Mouse (Mus musculus) limb, embryonic 13.5 days (tissue): Measurements from ENCODE around the gene Wdr26. TPM values are rescaled to one million over a fixed set of nuclear protein-coding genes. Genes with fewer than 3 reads are reported as not detected.

Experiments used
- ATAC-seq: fragments of 200-750 bp; cut with Nextera tagmentation; 2 replicates; pipeline ENCODE4 v1.8.0; 2017; ENCODE audit warnings: low read depth, moderate number of reproducible peaks, moderate TSS enrichment; ENCODE audit not compliant: low FRiP score
- H3K27ac ChIP-seq: fragments of 300-500 bp; sonication (generic); 2 replicates; pipeline ENCODE4 v1.5.1; 2015; ENCODE audit warnings: inconsistent platforms, mild to moderate bottlenecking, moderate library complexity
- H3K27me3 ChIP-seq: fragments of 300-500 bp; sonication (generic); 2 replicates; pipeline ENCODE4 v1.6.1; 2015; ENCODE audit warnings: mild to moderate bottlenecking, inconsistent platforms
- H3K36me3 ChIP-seq: fragments of 300-500 bp; sonication (generic); 2 replicates; pipeline ENCODE4 v1.6.1; 2015; ENCODE audit warnings: inconsistent platforms, mild to moderate bottlenecking, moderate library complexity
- H3K4me1 ChIP-seq: fragments of 300-500 bp; sonication (generic); 2 replicates; pipeline ENCODE4 v1.6.1; 2015; ENCODE audit warnings: inconsistent platforms
- H3K4me2 ChIP-seq: fragments of 300-500 bp; sonication (generic); replicated peaks from 2 replicates; pipeline ENCODE4 v1.6.1; 2015; ENCODE audit warnings: inconsistent platforms, mild to moderate bottlenecking, moderate library complexity
- H3K4me3 ChIP-seq: fragments of 300-500 bp; sonication (generic); 2 replicates; pipeline ENCODE4 v1.5.1; 2015; ENCODE audit warnings: moderate library complexity, mild to moderate bottlenecking, inconsistent platforms
- H3K9ac ChIP-seq: fragments of 300-500 bp; sonication (generic); 2 replicates; pipeline ENCODE4 v1.6.1; 2015; ENCODE audit warnings: mild to moderate bottlenecking, inconsistent platforms
- H3K9me3 ChIP-seq: fragments of 300-500 bp; sonication (generic); 2 replicates; pipeline ENCODE4 v1.6.1; 2016; ENCODE audit warnings: inconsistent platforms
- WGBS: fragments of 180-500 bp; shearing (Covaris S2); methylation state at CpG from one replicate; pipeline ENCODE4 v1.1.7; 2015; 5-methylcytosine and 5-hydroxymethylcytosine counted together
- polyA plus RNA-seq: library from polyadenylated mRNA; unstranded; fragments of >200 nt; fragmentation: Nextera tagmentation; extraction: Ambion mirVana; gene quantifications from 2 replicates; pipeline ENCODE4 v1.2.1, GENCODE M21; 2015

The Wdr26 gene
- polyA plus RNA-seq, 1 experiment from 2014 or later: 44.4 TPM

DNA sequence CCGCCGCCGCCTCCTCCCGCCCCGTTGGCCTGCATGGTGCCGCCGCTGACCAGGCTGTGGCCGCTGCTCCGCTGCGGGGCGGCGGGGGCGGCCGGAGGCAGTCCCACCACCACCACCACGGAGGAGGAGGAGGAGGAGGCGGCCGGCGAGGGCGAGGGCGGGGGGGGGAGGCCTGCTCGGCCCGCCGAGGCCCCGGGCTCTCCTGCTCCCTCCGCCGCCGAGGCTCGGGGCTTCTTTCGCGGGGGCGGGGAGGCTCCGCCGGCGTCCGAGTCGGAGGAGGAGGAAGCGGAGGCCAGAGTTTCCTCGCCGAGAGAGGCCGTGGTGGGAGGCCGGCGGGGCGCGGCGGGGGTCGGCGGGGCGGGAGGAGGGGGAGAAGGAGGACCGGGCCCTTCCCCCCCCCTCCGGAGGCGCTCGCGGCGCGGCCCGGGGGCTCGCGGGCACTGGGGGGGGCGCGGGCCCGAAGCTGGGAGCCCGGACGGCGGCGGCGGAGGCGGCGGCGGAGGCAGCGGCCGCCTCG is 340 bp downstream of the Wdr26 start:
- Histone ChIP-seq H3K4me1 (peaks cover 25% of the 10 kb centered on the region), H3K36me3 (peaks cover 16% of the 10 kb centered on the region), H3K27ac (peak overlapping the region; percentile 92), H3K27me3 (no peaks in the 10 kb centered on the region), H3K4me3 (peak overlapping the region; percentile 100), H3K9ac (peak overlapping the region; percentile 98), H3K9me3 (no peaks in the 10 kb centered on the region), H3K4me2 (peak overlapping the region; percentile 77)
- WGBS: 0% methylated on average over 4 of the region's 72 CpGs
- ATAC-seq: peak; percentile 39

DNA sequence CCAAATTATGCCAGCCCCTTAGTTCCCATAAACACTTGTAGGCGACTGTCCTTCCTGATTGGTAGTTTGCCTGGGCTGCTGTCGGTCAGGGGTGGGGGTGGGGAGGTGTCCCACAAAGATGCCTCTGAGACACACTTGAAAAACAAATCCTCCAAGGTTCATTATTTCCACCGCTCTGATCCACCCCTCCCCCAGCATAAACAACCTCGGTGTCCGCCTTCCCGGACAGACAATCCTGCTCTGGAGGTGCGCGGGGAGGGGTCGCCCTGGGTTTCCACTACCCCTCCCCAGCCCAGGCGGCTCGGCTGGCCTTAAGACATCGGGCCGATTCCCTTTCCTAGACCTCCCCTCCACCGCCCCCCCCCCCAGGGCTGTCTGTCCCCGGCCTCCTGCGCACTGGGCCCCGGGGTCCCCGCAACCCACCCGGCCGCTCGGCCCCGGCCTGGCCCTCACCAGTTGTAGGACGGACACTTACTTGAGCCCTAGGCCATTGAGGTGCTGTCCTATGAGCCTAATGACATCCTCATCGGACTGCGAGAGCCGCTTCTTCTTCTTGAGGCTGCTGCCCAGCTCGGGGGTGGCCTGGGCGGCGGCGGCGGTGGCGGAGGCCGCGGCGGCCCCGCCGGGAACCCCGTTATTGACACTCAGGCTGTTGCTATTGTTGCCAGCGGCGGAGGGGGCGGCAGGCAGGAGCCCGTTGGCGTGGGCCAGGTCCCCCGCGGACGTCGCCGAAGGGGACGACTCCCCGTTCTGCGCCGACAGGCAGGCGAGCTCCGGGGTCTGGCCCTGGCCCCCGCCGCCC is 999 bp downstream of the Wdr26 start:
- Histone ChIP-seq H3K27ac (peak overlapping the region; percentile 92), H3K9me3 (no peaks in the 10 kb centered on the region), H3K27me3 (no peaks in the 10 kb centered on the region), H3K36me3 (peaks cover 19% of the 10 kb centered on the region), H3K4me1 (peaks cover 25% of the 10 kb centered on the region), H3K4me2 (peak overlapping the region; percentile 77), H3K4me3 (peak overlapping the region; percentile 100), H3K9ac (peak overlapping the region; percentile 98)
- WGBS: under 1% methylated on average over 47 of the region's 56 CpGs
- peak; percentile 28; the same call in 1 of the 2 replicates for ATAC-seq

DNA sequence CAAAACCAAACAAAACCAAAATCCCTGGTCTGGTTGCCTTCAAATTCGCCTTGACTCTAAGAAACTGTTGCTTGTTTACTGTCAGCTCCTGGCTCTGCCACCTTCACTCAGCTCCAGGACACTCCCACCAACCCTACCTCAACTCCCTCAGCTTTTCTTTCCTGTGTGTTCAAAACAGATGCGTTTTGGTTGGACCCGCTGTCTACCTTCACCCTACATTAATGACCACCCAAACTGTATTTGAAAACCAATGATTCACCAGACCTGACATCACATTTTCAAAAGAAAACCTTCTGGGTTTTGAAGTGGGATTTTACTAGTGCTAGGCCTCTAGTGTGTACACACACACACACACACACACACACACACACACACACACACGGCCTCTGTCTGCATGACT is 1.7 kb downstream of the Wdr26 start:
- H3K9ac ChIP-seq: peak overlapping the region; percentile 98
- WGBS: 17% methylated on average over 4 of the region's 4 CpGs
- H3K9me3 ChIP-seq: no peaks in the 10 kb centered on the region
- H3K4me1 ChIP-seq: peaks cover 25% of the 10 kb centered on the region
- H3K27me3 ChIP-seq: no peaks in the 10 kb centered on the region
- no peak for ATAC-seq
- H3K4me3 ChIP-seq: peak overlapping the region; percentile 100
- peak overlapping the region; percentile 77 for H3K4me2 ChIP-seq
- H3K27ac ChIP-seq: 0 out of 2 replicates have a peak overlapping the region, but pooled peaks have one; percentile 92
- H3K36me3 ChIP-seq: peaks cover 25% of the 10 kb centered on the region

DNA sequence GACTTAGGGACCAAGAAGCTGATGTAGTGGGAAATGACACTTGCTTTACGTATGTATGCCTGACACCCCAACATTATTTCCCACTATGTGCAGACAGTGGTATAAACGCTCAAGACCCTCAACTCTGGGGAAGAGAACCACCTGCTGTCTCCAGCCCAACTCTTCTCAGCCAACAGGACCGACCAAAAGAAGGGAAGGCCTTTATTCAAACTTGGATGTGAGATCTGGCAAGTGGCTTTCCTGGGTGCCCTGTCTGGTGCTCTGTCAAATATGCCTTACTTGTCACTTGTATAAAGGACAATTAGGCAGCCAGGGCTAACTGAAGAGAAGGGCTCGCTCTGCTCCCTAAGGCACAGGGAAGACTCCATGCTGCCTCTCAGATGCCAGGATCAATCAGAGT is 12.4 kb downstream of the Wdr26 start:
- Histone ChIP-seq H3K36me3 (peaks cover 81% of the 10 kb centered on the region), H3K4me2 (no peak overlapping the region), H3K9me3 (no peaks in the 10 kb centered on the region), H3K9ac (no peak overlapping the region), H3K27me3 (no peaks in the 10 kb centered on the region), H3K4me3 (no peak overlapping the region), H3K27ac (no peak overlapping the region), H3K4me1 (no peaks in the 10 kb centered on the region)
- ATAC-seq: no peak
- WGBS: 90% methylated on average over 4 of the region's 4 CpGs

DNA sequence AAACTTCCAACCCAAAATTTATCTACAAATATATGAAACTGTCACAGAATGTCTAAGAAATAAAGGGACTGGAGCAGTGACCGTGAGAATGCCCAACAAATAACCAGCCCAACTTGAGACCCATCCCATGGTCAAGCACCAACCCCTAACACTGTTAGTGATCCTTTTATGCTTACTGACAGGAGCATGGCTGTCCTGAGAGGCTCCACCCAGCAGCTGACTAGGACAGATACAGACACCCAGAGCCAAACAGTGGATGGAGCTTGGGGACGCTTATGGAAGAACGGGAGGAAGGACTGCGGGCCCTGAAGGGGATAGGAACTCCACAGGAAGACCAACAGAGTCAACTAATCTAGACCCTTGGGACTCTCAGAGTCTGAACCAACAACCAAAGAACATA is 22.9 kb downstream of the Wdr26 start:
- peaks cover 87% of the 10 kb centered on the region for H3K36me3 ChIP-seq

DNA sequence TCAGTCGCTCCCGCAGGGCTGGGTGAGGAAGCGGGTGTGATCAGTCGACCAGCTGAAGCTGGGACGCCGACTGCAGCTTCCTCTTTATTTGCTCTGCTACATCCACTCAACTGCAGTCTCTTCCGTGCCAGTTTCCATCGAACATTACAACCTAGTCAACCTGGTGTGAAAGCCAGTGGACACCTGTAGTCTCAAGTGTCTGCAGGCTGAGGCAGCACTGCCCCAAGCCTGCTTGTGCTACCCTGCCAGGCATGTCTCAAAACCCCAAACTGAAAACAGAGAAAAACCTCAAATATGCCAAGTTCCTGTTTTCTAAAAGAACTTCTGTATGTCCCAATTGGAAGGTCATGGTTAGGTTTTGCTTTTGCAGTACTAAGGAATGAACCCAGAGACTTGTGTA is 41.6 kb downstream of the Wdr26 start:
- ATAC-seq: no peak
- Histone ChIP-seq H3K36me3 (peaks cover 65% of the 10 kb centered on the region), H3K9ac (no peak overlapping the region), H3K4me3 (no peak overlapping the region), H3K4me2 (no peak overlapping the region), H3K9me3 (no peaks in the 10 kb centered on the region), H3K4me1 (no peaks in the 10 kb centered on the region), H3K27me3 (no peaks in the 10 kb centered on the region), H3K27ac (no peak overlapping the region)
- WGBS: 82% methylated on average over 8 of the region's 8 CpGs

More for the DNA sequence above, 22.9 kb downstream of the Wdr26 start:
- H3K4me3 ChIP-seq: no peak overlapping the region
- ATAC-seq: no peak
- no peak overlapping the region for H3K27ac ChIP-seq
- H3K4me2 ChIP-seq: no peak overlapping the region
- no peaks in the 10 kb centered on the region for H3K4me1 ChIP-seq
- no peaks in the 10 kb centered on the region for H3K27me3 ChIP-seq
- no peak overlapping the region for H3K9ac ChIP-seq
- no peaks in the 10 kb centered on the region for H3K9me3 ChIP-seq
- WGBS: 91% methylated on average over 4 of the region's 4 CpGs

DNA sequence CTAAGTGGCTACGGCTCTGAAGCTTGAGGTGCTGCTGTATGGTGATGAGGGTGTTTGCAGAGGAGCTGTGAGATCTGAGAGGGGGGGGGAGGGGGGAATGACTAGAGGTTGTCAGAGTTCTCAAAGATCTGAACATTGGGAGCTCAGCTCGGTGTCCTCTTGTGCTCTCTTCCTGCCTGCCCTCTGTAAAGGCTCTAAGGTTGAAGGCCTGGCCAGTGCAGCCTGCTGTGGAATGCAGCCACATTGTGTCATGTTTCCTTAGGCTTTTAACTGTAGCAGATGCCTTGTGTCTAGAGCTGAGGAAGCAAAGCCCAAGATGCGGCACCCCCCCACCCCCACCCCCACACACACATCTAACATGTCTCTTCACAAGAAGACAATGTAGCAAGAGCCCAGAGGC is 43.4 kb downstream of the Wdr26 start:
- H3K36me3 ChIP-seq: peaks cover 73% of the 10 kb centered on the region

DNA sequence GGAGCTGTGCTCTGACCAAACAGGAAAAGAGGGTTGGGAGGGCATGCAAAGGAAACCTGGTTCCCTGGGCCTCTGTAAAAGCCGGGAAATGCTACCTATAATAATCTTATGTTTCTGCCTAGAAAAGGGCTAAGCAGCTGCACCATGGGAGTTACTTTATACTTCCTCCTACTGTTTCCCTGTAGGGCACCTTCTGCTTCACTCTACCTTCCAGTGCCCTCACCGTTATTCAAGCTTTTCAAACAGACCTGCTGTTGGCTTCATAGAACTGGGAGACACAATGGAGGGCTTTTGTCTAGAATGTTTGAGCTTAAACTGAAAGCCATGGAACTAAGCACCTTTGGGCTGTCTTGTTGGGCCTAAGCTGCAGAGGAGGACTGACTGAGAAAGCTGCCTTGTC is 44.0 kb downstream of the Wdr26 start:
- no peak overlapping the region for H3K4me2 ChIP-seq
- peaks cover 76% of the 10 kb centered on the region for H3K36me3 ChIP-seq
- 74% methylated on average over 2 of the region's 2 CpGs for WGBS
- H3K27ac ChIP-seq: no peak overlapping the region
- no peak overlapping the region for H3K9ac ChIP-seq
- no peak overlapping the region for H3K4me3 ChIP-seq
- no peak for ATAC-seq
- no peaks in the 10 kb centered on the region for H3K4me1 ChIP-seq
- no peaks in the 10 kb centered on the region for H3K27me3 ChIP-seq
- no peaks in the 10 kb centered on the region for H3K9me3 ChIP-seq

More for the DNA sequence above, 43.4 kb downstream of the Wdr26 start:
- H3K4me2 ChIP-seq: no peak overlapping the region
- H3K27ac ChIP-seq: no peak overlapping the region
- H3K4me3 ChIP-seq: no peak overlapping the region
- 82% methylated on average over 3 of the region's 3 CpGs for WGBS
- no peaks in the 10 kb centered on the region for H3K27me3 ChIP-seq
- no peaks in the 10 kb centered on the region for H3K9me3 ChIP-seq
- no peaks in the 10 kb centered on the region for H3K4me1 ChIP-seq
- ATAC-seq: no peak
- H3K9ac ChIP-seq: no peak overlapping the region

DNA sequence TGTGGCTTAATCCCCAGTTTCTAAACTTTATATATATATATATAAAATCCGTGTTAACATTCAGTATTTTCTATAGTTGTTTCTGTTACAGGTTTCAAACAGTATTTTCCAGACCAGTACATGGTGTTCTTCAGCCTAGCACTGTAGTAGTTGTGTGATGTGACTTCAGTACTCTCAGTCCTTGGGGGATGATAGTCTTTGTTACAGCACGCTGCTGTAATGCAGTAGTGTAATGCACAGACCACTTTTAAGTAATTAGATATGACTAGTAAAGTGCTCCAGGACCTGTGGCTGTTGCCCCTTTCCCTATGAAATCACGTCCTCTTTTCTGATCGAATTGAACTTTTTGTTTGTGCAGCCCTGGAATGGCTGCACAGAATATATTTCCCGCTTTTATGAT is 60.3 kb downstream of the Wdr26 start:
- no peak for ATAC-seq
- Histone ChIP-seq H3K4me3 (peak overlapping the region; percentile 91), H3K4me1 (peaks cover 17% of the 10 kb centered on the region), H3K4me2 (peak overlapping the region; percentile 80), H3K27ac (peak overlapping the region; percentile 81; the same call in 1 of the 2 replicates), H3K9ac (peak overlapping the region; percentile 95), H3K9me3 (no peaks in the 10 kb centered on the region), H3K27me3 (no peaks in the 10 kb centered on the region), H3K36me3 (peaks cover 25% of the 10 kb centered on the region)
- 35% methylated on average over 5 of the region's 5 CpGs for WGBS

DNA sequence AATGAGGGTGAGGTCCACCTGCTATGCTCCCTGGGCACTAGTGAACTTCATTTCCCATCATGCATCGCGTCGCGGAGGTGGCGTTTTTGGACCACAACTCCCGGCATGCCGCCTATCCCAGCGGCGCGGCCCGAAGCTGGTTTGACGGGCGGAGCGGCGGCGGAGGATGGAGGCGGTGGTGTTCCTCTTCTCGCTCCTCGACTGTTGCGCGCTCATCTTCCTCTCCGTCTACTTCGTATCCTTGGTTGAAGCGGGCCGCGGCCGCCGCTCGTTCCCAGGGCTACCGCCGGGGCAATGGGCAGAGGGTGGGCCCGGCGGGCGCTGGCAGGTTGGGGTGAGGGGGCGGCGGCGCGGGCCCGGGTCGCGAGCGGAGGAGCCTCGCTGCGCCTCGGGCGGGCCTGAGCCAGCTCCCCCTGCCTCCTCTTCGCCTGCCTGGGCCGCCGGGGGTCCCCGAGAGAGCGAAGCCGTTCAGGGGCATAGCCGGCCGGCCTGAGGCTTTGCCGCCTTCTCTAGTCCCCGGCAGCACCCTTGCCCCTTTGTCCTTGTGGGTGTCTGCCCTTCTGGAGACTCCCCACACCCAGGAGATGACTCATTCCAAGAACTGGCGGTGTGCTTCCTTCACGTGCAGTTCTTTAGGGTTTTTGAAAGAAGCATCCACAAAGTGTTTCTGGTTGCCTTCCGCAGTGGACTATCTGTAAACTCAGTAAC is 60.8 kb downstream of the Wdr26 start:
- H3K9ac ChIP-seq: peak overlapping the region; percentile 95
- ATAC-seq: peak; percentile 91
- peak overlapping the region; percentile 81 for H3K27ac ChIP-seq
- H3K4me1 ChIP-seq: peaks cover 18% of the 10 kb centered on the region
- peaks cover 23% of the 10 kb centered on the region for H3K36me3 ChIP-seq
- H3K9me3 ChIP-seq: no peaks in the 10 kb centered on the region
- H3K27me3 ChIP-seq: no peaks in the 10 kb centered on the region
- under 1% methylated on average over 47 of the region's 59 CpGs for WGBS
- peak overlapping the region; percentile 80 for H3K4me2 ChIP-seq
- H3K4me3 ChIP-seq: peak overlapping the region; percentile 91

DNA sequence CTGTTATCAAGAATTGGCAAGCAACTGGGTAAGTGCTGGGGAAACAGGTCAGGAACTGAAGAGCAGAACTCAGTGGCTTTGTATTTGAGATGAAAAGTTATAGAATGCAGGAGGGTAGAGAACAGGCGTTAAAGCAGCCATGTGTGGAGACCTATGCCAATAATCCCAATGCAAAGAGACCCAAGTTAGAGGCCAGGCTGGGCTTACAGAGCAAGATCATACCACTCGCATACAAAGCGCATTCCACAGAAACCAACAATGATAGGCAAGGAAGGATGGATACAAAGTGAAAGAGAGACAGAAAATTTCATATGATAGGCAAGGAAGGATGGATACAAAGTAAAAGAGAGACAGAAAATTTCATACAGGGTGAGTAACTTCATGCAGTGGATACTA is 61.4 kb downstream of the Wdr26 start:
- H3K27ac ChIP-seq: no peak overlapping the region
- no peaks in the 10 kb centered on the region for H3K9me3 ChIP-seq
- peaks cover 23% of the 10 kb centered on the region for H3K4me1 ChIP-seq
- H3K36me3 ChIP-seq: peaks cover 17% of the 10 kb centered on the region
- peak overlapping the region; percentile 91 for H3K4me3 ChIP-seq
- no peak for ATAC-seq
- 0 out of 2 replicates have a peak overlapping the region, but pooled peaks have one; percentile 80 for H3K4me2 ChIP-seq
- no peaks in the 10 kb centered on the region for H3K27me3 ChIP-seq
- no peak overlapping the region for H3K9ac ChIP-seq
- WGBS: 71% methylated on average over 3 of the region's 3 CpGs

DNA sequence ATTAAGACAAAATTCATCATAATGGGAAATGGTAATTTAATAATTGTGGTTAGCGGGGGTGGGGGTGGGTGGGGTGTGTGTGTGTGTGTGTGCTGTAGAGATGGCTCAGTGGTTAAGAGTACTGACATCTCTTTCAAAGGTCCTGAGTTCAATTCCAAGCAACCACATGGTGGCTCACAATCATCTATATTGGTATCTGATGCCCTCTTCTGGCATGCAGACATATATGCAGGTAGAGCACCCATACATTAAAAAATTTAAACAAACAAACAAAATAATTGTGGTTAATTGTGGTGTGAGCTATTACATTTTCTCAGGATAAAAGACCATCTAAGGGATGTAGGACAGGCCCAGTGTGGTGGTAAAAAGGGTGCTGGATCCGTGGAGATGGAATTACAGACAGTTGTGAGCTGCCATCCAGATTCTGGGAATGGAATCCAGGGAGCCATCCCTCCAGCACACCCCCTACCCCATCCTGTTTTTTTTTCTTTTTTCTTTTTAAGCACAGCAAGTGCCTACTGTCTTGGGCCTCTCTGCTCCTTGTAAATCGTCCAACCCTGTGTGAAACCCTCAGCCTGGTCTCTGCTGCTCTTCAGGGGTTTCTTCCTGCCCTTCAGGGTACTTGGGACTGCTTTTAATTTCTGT is 62.3 kb downstream of the Wdr26 start:
- peaks cover 30% of the 10 kb centered on the region for H3K4me1 ChIP-seq
- peaks cover 8% of the 10 kb centered on the region; the same call in 1 of the 2 replicates for H3K36me3 ChIP-seq
- H3K4me3 ChIP-seq: no peak overlapping the region
- no peak for ATAC-seq
- no peak overlapping the region for H3K4me2 ChIP-seq
- 66% methylated on average over 3 of the region's 3 CpGs for WGBS
- H3K9ac ChIP-seq: no peak overlapping the region
- H3K27me3 ChIP-seq: no peaks in the 10 kb centered on the region
- H3K27ac ChIP-seq: no peak overlapping the region
- H3K9me3 ChIP-seq: no peaks in the 10 kb centered on the region
